Mouse (Mus musculus) c-Kit-positive CD71-negative TER-119-negative erythroid progenitor cells, embryonic 14.5 days (primary cell): ENCODE data around the gene Hivep3.

Source experiments
- DNase-seq: peaks from one replicate; pipeline ENCODE4 v3.0.0-alpha.2; 2013; ENCODE audit warnings: low read depth

Hivep3 gene

GRCm38 (mm10) chr4:120106362-120106761, 372.8 kb downstream of the Hivep3 start:
- no peak for DNase-seq

GRCm38 (mm10) chr4:120107787-120108186, 374.2 kb downstream of the Hivep3 start:
- no peak for DNase-seq

- no peak for DNase-seq
Observed at GRCm38 (mm10) chr4:120115516-120115915, 381.9 kb downstream of the Hivep3 start.

- DNase-seq: no peak
Observed at GRCm38 (mm10) chr4:120116312-120116711, 382.7 kb downstream of the Hivep3 start.

- DNase-seq: peak; percentile 13
Observed at GRCm38 (mm10) chr4:120120276-120120675, 386.7 kb downstream of the Hivep3 start.

GRCm38 (mm10) chr4:120124656-120125055, 391.1 kb downstream of the Hivep3 start:
- DNase-seq: no peak

GRCm38 (mm10) chr4:120126047-120126446, 392.5 kb downstream of the Hivep3 start:
- no peak for DNase-seq

- no peak for DNase-seq
Observed at GRCm38 (mm10) chr4:120127333-120127732, 393.7 kb downstream of the Hivep3 start.

- DNase-seq: no peak
Observed at GRCm38 (mm10) chr4:120128033-120128432, 394.4 kb downstream of the Hivep3 start.

GRCm38 (mm10) chr4:120129233-120129885, 395.8 kb downstream of the Hivep3 start:
- peak; percentile 16 for DNase-seq

GRCm38 (mm10) chr4:120130926-120131325, 397.3 kb downstream of the Hivep3 start:
- DNase-seq: no peak

- no peak for DNase-seq
Observed at GRCm38 (mm10) chr4:120131441-120132220, 398.0 kb downstream of the Hivep3 start.

GRCm38 (mm10) chr4:120134223-120134622, 400.6 kb downstream of the Hivep3 start:
- no peak for DNase-seq

- DNase-seq: no peak
Observed at GRCm38 (mm10) chr4:120141810-120142209, 408.2 kb downstream of the Hivep3 start.

- no peak for DNase-seq
Observed at GRCm38 (mm10) chr4:120142905-120143304, 409.3 kb downstream of the Hivep3 start.

GRCm38 (mm10) chr4:120144343-120144742, 410.8 kb downstream of the Hivep3 start:
- DNase-seq: no peak

GRCm38 (mm10) chr4:120145931-120146330, 412.3 kb downstream of the Hivep3 start:
- DNase-seq: no peak

- DNase-seq: peak; percentile 20
Observed at GRCm38 (mm10) chr4:120148291-120149141, 414.9 kb downstream of the Hivep3 start.

- DNase-seq: peak; percentile 18
Observed at GRCm38 (mm10) chr4:120149142-120149524, 415.5 kb downstream of the Hivep3 start.

GRCm38 (mm10) chr4:120150345-120150920, 416.8 kb downstream of the Hivep3 start:
- DNase-seq: no peak

- DNase-seq: no peak
Observed at GRCm38 (mm10) chr4:120151906-120152305, 418.3 kb downstream of the Hivep3 start.

- DNase-seq: no peak
Observed at GRCm38 (mm10) chr4:120152648-120153047, 419.1 kb downstream of the Hivep3 start.
